Mouse (Mus musculus) gastrocnemius, postnatal 25 days (tissue): ENCODE measurements around the gene Nfkbie. TPM values are rescaled to one million over a fixed set of nuclear protein-coding genes. Genes with fewer than 3 reads are reported as not detected.

Source experiments
- DNase-seq: peaks from one replicate; pipeline ENCODE4 v3.0.0; 2022
- total RNA-seq, 2 experiments: library from RNA; stranded (reverse); gene quantifications; 1 replicate in 1 of 2; 2 replicates in 1 of 2; pipeline ENCODE4 v1.2.3; 2021

Gene Nfkbie
- total RNA-seq, 2 experiments from 2014 or later: 0.48 to 0.69 TPM

DNA sequence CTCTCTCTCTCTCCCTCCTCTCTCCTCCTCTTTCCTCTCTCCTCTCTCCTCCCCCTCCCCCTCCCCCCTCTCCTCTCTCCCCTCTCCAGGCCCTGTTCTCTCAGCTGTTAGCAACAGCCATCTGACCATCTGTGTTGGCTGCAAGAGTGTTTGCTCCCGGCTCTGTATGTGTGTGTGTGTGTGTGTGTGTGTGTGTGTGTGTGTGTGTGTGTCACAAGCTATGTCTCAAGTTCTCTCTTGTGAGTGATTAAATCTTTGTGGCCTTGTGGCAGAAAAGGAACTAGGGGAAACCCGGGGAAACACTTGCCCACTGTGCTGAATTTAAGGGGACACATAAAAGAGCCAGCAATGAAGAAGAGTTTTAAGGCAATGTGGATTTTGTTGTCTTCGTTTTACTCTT, 42.3 kb downstream of the Nfkbie start:
- peak; percentile 73 for DNase-seq

DNA sequence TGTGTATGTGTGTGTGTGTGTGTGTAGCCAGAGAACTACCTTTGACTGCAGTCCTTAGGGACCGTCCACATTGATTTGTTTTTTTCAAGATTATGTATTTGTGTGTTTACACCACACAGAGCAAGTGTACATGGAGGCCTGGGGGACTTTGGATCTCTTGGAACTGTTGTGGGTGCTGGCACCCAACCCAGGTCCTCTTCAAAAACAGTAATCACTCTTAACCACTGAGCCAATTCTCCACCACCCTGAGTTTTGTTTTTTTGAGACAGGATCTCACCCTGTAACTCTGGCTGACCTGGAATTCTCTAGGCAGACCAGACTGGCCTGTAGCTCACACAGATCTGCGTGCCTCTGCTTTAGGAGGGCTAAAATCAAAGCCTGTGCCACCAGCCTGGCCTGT, 42.9 kb downstream of the Nfkbie start:
- DNase-seq: no peak

DNA sequence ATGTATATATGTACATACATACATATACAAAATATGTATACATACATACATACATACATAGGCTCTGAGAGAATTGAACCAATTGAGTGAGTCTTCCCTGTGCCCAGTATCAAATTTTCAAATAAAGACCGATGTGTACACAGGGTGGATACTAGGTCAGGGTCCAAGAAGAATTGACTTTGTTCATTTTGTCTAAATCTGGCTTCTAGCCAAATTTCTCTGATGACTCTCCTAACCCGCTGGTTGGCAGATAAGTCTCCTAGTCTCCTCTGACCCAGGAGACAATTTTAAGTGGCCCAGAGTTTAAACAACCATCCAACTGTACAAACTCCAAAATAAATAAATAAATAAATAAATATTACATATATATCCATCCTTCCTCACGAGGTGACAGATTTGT, 43.4 kb downstream of the Nfkbie start:
- no peak for DNase-seq

DNA sequence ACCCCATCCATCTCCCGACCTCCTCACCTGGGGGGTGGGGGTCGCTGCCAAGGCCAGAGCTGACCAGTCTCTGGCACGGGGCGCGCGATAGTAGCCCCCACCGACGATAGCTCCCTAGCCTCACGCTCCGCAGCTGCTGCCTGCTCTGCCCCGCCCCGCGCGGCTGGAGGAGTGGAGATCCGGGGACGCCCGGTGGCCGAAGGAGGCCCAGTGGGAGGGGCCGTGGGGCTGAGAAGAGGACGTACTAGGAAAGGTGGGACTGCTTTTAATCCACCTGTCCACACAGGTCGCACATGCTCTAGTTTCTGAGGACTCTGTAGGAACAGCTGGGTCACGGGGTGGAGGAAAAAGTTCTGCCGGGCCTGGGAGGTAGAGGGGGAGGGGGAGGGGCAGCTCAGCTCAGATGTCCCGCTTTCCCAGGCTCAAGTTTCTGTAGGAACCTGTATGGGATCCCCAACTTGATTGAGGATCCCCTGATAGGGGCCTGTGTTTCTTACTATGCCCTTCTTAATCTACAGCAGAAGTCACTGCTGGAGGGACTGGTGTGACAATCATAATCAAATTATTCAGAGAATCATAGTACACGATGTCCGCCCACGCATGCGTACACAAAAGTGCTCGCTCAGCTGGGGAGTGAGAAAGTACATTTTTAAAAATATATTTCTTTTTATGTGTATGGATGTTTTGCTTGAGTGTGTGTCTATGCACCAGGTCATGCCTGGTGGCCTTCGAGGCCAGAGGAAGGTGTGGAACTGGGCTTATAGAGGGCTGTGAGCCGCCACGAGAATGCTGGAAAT, 44.1 kb downstream of the Nfkbie start, which contains the start of gene Slc29a1:
Gene Slc29a1 (minus strand): TSS at position 161 of the 797 bp plus-strand sequence.
- DNase-seq: peak; percentile 77

DNA sequence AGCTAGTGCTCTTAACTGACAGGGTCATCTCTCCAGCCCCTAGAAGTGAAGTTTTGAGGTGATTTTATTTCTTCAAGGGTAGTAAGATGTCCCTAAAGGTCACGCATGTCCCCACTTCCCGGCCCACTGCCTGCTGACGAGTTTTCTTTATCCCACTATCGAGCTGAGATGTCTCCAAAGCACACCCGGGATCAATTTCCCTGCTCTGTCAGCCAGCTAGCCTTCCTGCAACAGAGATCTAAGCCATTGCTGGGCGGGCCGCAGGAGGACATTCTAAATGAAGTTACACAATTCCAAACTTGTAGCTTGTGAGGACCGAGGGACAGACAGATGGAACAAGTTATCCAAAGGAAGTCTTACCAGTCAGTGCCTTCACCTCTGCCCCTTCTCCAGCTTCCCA, 44.8 kb downstream of the Nfkbie start:
- no peak for DNase-seq

DNA sequence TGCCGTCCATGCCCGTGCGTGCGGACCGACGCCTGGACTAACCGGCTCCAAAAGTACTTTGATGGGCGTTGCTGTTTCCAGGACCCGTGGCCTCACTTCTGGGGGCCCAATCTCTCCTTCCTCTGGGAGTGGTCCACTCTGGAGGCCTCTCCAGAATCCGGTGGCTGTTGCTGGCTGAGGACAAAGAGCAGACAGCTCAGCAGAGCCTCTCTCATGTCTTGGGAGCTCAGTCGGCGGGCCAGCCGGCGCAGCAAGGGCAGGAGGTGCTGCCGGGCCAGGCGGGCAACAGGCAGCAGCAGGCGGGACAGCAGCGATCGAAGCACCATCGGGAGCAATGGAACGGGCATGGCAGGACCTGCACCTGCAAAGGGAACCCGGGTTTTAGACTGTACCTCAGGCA, 45.8 kb downstream of the Nfkbie start:
- no peak for DNase-seq

DNA sequence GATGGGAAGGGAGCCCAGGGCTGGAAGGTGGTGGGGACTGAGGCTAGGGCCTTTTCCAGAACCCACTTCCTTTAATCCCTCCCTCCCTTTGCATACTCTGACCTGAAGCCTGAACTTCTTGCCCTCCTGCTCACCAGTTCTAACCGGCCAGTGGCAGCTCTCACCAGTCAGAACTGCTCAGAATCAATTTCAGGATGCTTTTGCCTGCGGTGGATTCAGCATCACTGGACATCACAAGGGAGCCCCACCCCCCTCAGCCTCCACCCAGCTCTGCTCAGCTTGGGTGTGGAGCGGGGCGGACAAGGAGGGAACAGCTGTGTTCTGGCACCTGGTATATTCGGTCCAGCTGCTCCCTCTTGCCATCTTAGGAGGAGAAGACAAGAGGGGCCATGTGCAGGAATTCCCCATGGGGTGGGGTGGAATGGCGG, 46.4 kb downstream of the Nfkbie start, which contains the start of gene Mymx:
Gene Mymx (minus strand): TSS at position 226 of the 428 bp plus-strand sequence.
- DNase-seq: no peak

DNA sequence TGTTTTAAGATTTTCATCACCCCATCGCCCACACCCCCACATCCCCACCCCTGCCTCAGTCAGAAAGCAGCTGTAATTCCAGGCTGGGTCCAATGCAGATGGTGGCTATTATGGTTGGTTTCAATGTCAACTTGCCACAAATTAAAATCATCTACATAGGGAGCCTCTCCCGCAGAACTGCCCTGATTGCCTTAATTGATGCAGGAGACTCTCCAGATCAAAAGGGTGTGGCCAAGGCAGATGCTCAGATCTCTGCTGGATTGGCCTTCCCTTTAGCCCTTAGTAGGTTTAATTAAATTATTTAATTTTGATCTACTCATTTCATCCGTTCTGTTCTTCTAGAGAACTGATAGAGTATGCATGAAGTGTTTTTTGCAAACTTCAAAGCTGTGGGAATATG, 47.5 kb downstream of the Nfkbie start:
- DNase-seq: no peak

DNA sequence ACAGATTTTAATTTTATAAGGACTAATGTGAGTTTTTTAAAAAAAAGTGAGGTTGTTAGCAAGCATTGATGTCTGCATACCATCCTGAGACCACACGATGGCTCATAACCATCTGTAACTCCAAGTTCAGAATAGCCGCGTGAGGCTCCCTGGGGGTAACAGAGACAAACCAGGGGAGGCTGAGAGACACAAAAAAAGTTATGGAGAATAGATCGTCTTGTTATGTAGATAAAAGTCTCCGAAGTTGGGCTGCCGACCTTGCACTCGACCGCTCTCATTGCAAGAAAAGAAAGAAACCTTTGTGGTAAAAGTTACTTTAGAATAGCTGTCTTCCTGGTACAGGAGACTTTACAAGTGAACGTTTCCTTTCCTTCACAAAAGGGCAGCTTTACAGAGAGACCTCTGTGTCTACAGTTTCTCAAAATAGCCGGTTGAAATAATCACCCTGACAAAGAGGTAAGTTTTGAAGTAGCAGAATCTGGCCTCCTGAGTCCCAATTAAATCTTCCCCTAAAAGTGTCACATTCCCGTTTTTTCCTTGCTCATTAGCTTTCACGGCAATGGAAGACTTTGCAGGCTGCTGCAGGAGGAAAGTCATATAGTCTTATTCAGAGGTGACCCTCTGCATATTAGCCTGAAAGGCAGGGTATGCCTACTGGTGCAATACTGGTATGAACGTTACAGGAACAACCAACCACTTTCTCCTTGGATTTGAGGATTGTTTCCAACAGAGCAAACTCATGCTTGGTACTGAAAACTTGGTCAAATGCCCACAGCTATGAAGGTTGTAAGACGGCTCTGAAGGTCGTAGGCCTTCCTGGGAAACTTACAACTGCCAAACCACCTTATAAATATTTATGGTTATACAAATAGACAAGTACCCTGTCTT, 51.7 kb downstream of the Nfkbie start:
- DNase-seq: no peak

DNA sequence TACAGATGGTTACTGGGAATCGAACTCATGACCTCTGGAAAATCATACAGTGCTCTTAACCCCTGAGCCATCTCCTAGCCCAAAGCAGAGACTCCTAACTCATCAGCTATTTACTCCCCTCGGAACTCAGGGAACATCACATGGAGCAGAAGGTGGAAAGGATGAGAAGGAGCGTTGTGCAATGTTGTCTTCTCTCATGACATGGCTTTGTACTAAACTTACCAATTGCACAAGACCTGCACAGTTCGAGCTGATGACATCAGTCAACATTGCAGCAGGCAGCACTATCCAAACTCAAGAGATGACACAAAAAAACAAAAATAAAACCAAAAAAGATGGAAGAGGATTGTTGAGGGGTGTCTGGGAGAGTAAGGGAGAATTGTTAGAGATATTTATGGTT, 52.9 kb downstream of the Nfkbie start:
- DNase-seq: no peak

DNA sequence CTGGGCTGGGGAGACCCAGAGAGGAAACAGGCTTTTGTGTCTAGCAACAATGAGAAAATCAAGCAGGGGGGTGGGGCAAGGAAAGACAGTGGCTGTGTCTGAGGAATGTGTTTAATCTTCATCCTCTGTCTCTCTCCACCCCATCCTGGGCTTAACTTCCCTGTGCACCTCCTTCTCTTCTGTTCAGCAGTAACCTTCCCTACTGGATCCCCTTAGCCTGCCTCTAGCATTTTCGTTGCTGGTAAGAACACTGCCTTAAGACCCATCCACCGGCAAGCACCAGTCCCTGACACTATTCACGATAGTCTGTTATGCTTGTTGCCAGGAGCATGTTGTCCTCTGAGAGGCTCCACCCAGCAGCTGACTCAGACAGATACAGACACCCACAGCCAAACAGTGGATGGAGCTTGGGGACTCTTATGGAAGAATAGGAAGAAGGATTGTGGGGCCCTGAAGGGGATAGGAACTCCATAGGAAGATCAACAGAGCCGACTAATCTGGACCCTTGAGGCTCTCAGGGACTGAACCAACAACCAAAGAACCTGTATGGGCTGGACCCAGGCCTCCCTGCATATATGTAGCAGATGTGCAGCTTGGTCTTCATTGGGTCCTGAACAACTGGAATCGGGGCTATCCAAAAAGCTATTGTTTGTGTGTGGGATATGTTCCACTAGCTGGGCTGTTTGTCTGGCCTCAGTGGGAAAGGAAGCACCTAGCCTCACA, 54.8 kb downstream of the Nfkbie start:
- DNase-seq: peak; percentile 62

DNA sequence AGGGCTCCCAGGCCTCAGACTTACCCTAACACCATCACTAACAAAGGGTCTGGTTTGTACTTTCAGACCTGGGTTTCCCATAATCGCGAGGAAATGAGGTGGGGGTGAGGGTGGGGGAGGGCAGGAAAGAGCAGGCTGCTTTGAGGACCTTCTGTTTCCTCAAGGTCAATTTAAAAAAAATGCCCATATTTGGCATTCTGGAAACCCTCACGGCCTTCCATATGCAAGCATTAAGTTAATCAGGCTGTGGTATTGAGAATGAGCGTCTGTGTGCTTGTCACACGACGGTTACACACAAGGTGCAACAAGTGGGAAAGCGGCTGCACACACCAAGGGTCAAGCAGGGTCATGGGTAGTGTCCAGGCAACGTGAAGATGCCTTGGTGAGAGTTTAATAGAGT, 56.5 kb downstream of the Nfkbie start:
- no peak for DNase-seq

Other genes starting within 250 kb of the Nfkbie start
- 10 to 100 TPM; 32.9 to 33.3 TPM for gene Cdc5l, start 122.0 kb upstream of the Nfkbie start, total RNA-seq
- not detected for gene Spats1, start 80.3 kb upstream of the Nfkbie start, total RNA-seq
- 10 to 100 TPM; 13.5 to 13.8 TPM for gene Aars2, start 48.9 kb upstream of the Nfkbie start, total RNA-seq
- not detected for gene Tcte1, start 32.3 kb upstream of the Nfkbie start, total RNA-seq
- gene Tmem151b, start 6.0 kb upstream of the Nfkbie start, total RNA-seq: not detected
- gene Slc35b2, start 8.2 kb downstream of the Nfkbie start, total RNA-seq: 10 to 100 TPM; 17.5 to 21.5 TPM
- 100 to 1,000 TPM; 839 to 859 TPM for gene Hsp90ab1, start 17.6 kb downstream of the Nfkbie start, total RNA-seq
- gene Slc29a1, start 43.9 kb downstream of the Nfkbie start, total RNA-seq: 10 to 100 TPM; 41.4 to 42.2 TPM
- gene Mymx, start 46.4 kb downstream of the Nfkbie start, total RNA-seq: 1 to 10 TPM in 1 of 2 experiments, under 1 TPM in 1; 0.36 to 1.4 TPM
- under 1 TPM; 0.13 to 0.59 TPM for gene Capn11, start 103.6 kb downstream of the Nfkbie start, total RNA-seq
- gene Mrpl14, start 130.6 kb downstream of the Nfkbie start, total RNA-seq: 10 to 100 TPM; 93.5 to 96.0 TPM
- gene Tmem63b, start 131.2 kb downstream of the Nfkbie start, total RNA-seq: 10 to 100 TPM; 59.9 to 60.3 TPM
- not detected for gene 1600014C23Rik, start 178.1 kb downstream of the Nfkbie start, total RNA-seq